ENCODE assay signal across 8 mouse cellular contexts in genomic region chr3:96564633-96565032, GRCm38 (mm10). TPM values are rescaled to one million over a fixed set of nuclear protein-coding genes. Genes with fewer than 3 reads are reported as not detected.
DNase-seq lines count a peak whose midpoint lies in the region; ATAC-seq and TF ChIP-seq lines count a peak whose summit lies in the region.
"Had no signal": no experiment of that assay in that cellular context is flagged by ENCODE, and none has a peak within 500 bp of the region (broad histone marks: within the 10 kb centered on the region; RNA-seq: fewer than 3 reads in every experiment).

No protein-coding gene starts in this region.

- H3K4me1 ChIP-seq in ES-Bruce4 (ENCODE audit: control insufficient read depth, insufficient read depth, low read length), result peaks cover 1% of the 10 kb centered on the region
- H3K4me1 ChIP-seq in heart, postnatal 0 days (ENCODE audit: control insufficient read depth, insufficient read depth), result peaks cover 31% of the 10 kb centered on the region
- H3K4me1 ChIP-seq in liver, embryonic 11.5 days (replicated peaks; ENCODE audit: control insufficient read depth, insufficient read depth, low read length), result peaks cover 19% of the 10 kb centered on the region

- H3K36me3 ChIP-seq in ES-Bruce4 (ENCODE audit: control insufficient read depth, insufficient read depth, low read length, poor library complexity, severe bottlenecking), result peaks cover 17% of the 10 kb centered on the region
- H3K36me3 ChIP-seq in heart, postnatal 0 days (replicated peaks; ENCODE audit: control insufficient read depth, insufficient read depth, low read length), result peaks cover 20% of the 10 kb centered on the region
- peaks cover 17% of the 10 kb centered on the region for H3K36me3 ChIP-seq in liver, embryonic 11.5 days (ENCODE audit: control insufficient read depth, insufficient read depth, low read length)

- peak overlapping the region; percentile 20 for H3K27ac ChIP-seq in ES-Bruce4 (ENCODE audit: insufficient read depth, low read length)
- peak overlapping the region; percentile 96 for H3K27ac ChIP-seq in heart, postnatal 0 days (ENCODE audit: low read depth)
- H3K27ac ChIP-seq in liver, embryonic 11.5 days (ENCODE audit: low read depth, low read length), result peak overlapping the region; percentile 54

- 45% methylated on average over 7 of the region's 7 CpGs for WGBS in heart, postnatal 0 days
- WGBS in liver, embryonic 11.5 days, result 25% methylated on average over 7 of the region's 7 CpGs

- TF ChIP-seq POLR2A in ES-Bruce4 (IDR thresholded peaks at IDR 0.05; ENCODE audit: insufficient read depth, low read length), result no peak

- TF ChIP-seq CTCF in ES-Bruce4 (IDR thresholded peaks at IDR 0.05; ENCODE audit: low read depth, low read length), result no peak
- no peak for TF ChIP-seq CTCF in heart, postnatal 0 days (IDR thresholded peaks at IDR 0.05; ENCODE audit: low read depth)

- peak; percentile 73 for DNase-seq in CD4-positive, CD25-positive, alpha-beta regulatory T cell, adult 2 months (ENCODE audit: low read depth, low spot score)
- DNase-seq in heart, postnatal 0 days (ENCODE audit: low spot score), result no peak
- no peak for DNase-seq in liver, embryonic 11.5 days (ENCODE audit: low spot score)
- DNase-seq in spleen, postnatal 36 days (ENCODE audit: low spot score in 2 of 2), result peak; percentile 79 to 82
- DNase-seq in ovary, adult 18-20 months (ENCODE audit: low spot score), result no peak
- no peak for DNase-seq in urinary bladder, postnatal 25 days (ENCODE audit: low spot score)

- ATAC-seq in heart, postnatal 0 days (ENCODE audit: insufficient read depth, low read depth), result no peak
- ATAC-seq in liver, embryonic 11.5 days (replicated peaks; ENCODE audit: low FRiP score), result peak; percentile 30; the same call in 1 of the 2 replicates

- peak overlapping the region; percentile 3; the same call in 1 of the 2 replicates for H3K4me2 ChIP-seq in heart, postnatal 0 days (ENCODE audit: low read depth, low read length)
- H3K4me2 ChIP-seq in liver, embryonic 11.5 days, result peak overlapping the region; percentile 39

- no peaks in the 10 kb centered on the region for H3K27me3 ChIP-seq in ES-Bruce4 (ENCODE audit: control insufficient read depth, insufficient read depth, low read length, poor library complexity, severe bottlenecking)
- H3K27me3 ChIP-seq in heart, postnatal 0 days (ENCODE audit: control insufficient read depth, insufficient read depth, low read length), result no peaks in the 10 kb centered on the region
- H3K27me3 ChIP-seq in liver, embryonic 11.5 days (replicated peaks; ENCODE audit: control insufficient read depth, insufficient read depth, low read length), result no peaks in the 10 kb centered on the region

- H3K9ac ChIP-seq in ES-Bruce4 (ENCODE audit: low read depth, poor library complexity, severe bottlenecking), result no peak overlapping the region
- H3K9ac ChIP-seq in heart, postnatal 0 days (replicated peaks; ENCODE audit: low read depth, low read length), result 0 out of 2 replicates have a peak overlapping the region, but pooled peaks have one; percentile 0
- peak overlapping the region; percentile 27; the same call in 1 of the 2 replicates for H3K9ac ChIP-seq in liver, embryonic 11.5 days (ENCODE audit: low read depth, low read length)

- no peaks in the 10 kb centered on the region for H3K9me3 ChIP-seq in ES-Bruce4 (replicated peaks; ENCODE audit: control insufficient read depth, insufficient read depth, low read length, poor library complexity, severe bottlenecking)
- H3K9me3 ChIP-seq in heart, postnatal 0 days (replicated peaks; ENCODE audit: control insufficient read depth, low read length), result no peaks in the 10 kb centered on the region
- H3K9me3 ChIP-seq in liver, embryonic 11.5 days (ENCODE audit: control insufficient read depth, low read length), result no peaks in the 10 kb centered on the region

- no peak for TF ChIP-seq EP300 in ES-Bruce4 (IDR thresholded peaks at IDR 0.05; ENCODE audit: insufficient read depth, low read depth, low read length)
- TF ChIP-seq EP300 in heart, postnatal 0 days (IDR thresholded peaks at IDR 0.05; ENCODE audit: low read depth), result peak; percentile 50

- no peak overlapping the region for H3K4me3 ChIP-seq in ES-Bruce4 (ENCODE audit: low read depth, low read length)
- H3K4me3 ChIP-seq in heart, postnatal 0 days (ENCODE audit: low read depth, low read length), result no peak overlapping the region
- 0 out of 2 replicates have a peak overlapping the region, but pooled peaks have one; percentile 8 for H3K4me3 ChIP-seq in liver, embryonic 11.5 days (ENCODE audit: low read depth, low read length)

RNA-seq across cellular contexts. Expression of gene Txnip, which starts 6.9 kb away (rescaled TPM):
- 450 and 464 TPM in 2 replicates for polyA plus RNA-seq in ES-Bruce4 (2011; ENCODE audit: insufficient read depth, insufficient read length, low read depth, missing spikeins)
- 1,058 and 1,196 TPM in 2 replicates for total RNA-seq in heart, postnatal 0 days (2014; rRNA removed; ENCODE audit: low replicate concordance)
- 332 and 600 TPM in 2 replicates for polyA plus RNA-seq in heart, postnatal 0 days (2015; fragmentation: Nextera tagmentation; extraction: Ambion mirVana)
- 41.1 and 44.0 TPM in 2 replicates for polyA plus RNA-seq in liver, embryonic 11.5 days (2014; fragmentation: Nextera tagmentation; extraction: Ambion mirVana)

RNA-seq across cellular contexts. Expression of gene Gm16253, which starts 12.2 kb away (rescaled TPM):
- polyA plus RNA-seq in ES-Bruce4 (2011; ENCODE audit: insufficient read depth, insufficient read length, low read depth, missing spikeins), result 1.1 and 1.7 TPM in 2 replicates
- total RNA-seq in heart, postnatal 0 days (2014; rRNA removed; ENCODE audit: low replicate concordance), result not detected in 2 replicates
- 1.1 and 1.2 TPM in 2 replicates for polyA plus RNA-seq in heart, postnatal 0 days (2015; fragmentation: Nextera tagmentation; extraction: Ambion mirVana)
- polyA plus RNA-seq in liver, embryonic 11.5 days (2014; fragmentation: Nextera tagmentation; extraction: Ambion mirVana), result 0.49 and 1.0 TPM in 2 replicates
- polyA plus RNA-seq: large intestine, adult 2 months had no signal

RNA-seq across cellular contexts. Expression of gene Polr3gl, which starts 29.3 kb away (rescaled TPM):
- polyA plus RNA-seq in ES-Bruce4 (2011; ENCODE audit: insufficient read depth, insufficient read length, low read depth, missing spikeins), result 16.2 and 22.8 TPM in 2 replicates
- 10.3 and 13.1 TPM in 2 replicates for total RNA-seq in heart, postnatal 0 days (2014; rRNA removed; ENCODE audit: low replicate concordance)
- 37.1 and 38.7 TPM in 2 replicates for polyA plus RNA-seq in heart, postnatal 0 days (2015; fragmentation: Nextera tagmentation; extraction: Ambion mirVana)
- polyA plus RNA-seq in liver, embryonic 11.5 days (2014; fragmentation: Nextera tagmentation; extraction: Ambion mirVana), result 18.6 and 21.5 TPM in 2 replicates

RNA-seq across cellular contexts. Expression of gene Ankrd34a, which starts 31.8 kb away (rescaled TPM):
- polyA plus RNA-seq in ES-Bruce4 (2011; ENCODE audit: insufficient read depth, insufficient read length, low read depth, missing spikeins), result 0.31 and 0.43 TPM in 2 replicates
- 1.2 and 5.3 TPM in 2 replicates for total RNA-seq in heart, postnatal 0 days (2014; rRNA removed; ENCODE audit: low replicate concordance)
- polyA plus RNA-seq in heart, postnatal 0 days (2015; fragmentation: Nextera tagmentation; extraction: Ambion mirVana), result 6.0 and 6.8 TPM in 2 replicates
- polyA plus RNA-seq in liver, embryonic 11.5 days (2014; fragmentation: Nextera tagmentation; extraction: Ambion mirVana), result 0.71 and 1.1 TPM in 2 replicates

RNA-seq across cellular contexts. Expression of gene Lix1l, which starts 36.3 kb away (rescaled TPM):
- polyA plus RNA-seq in ES-Bruce4 (2011; ENCODE audit: insufficient read depth, insufficient read length, low read depth, missing spikeins), result 2.5 and 3.1 TPM in 2 replicates
- 33.1 and 50.6 TPM in 2 replicates for total RNA-seq in heart, postnatal 0 days (2014; rRNA removed; ENCODE audit: low replicate concordance)
- 3.6 and 5.1 TPM in 2 replicates for polyA plus RNA-seq in heart, postnatal 0 days (2015; fragmentation: Nextera tagmentation; extraction: Ambion mirVana)
- polyA plus RNA-seq in liver, embryonic 11.5 days (2014; fragmentation: Nextera tagmentation; extraction: Ambion mirVana), result 2.6 and 3.1 TPM in 2 replicates

Comparison
In these comparisons a context has a peak if more than half of its experiments do, and no peak if none do; other contexts are left out.
1. DNase-seq: peak in CD4-positive, CD25-positive, alpha-beta regulatory T cell, adult 2 months (single experiment) and spleen, postnatal 36 days (2 of 2); none in heart, postnatal 0 days (single experiment), liver, embryonic 11.5 days (single experiment), ovary, adult 18-20 months (single experiment) and urinary bladder, postnatal 25 days (single experiment).
2. H3K27ac ChIP-seq: peak in every context shown above with its lines; median percentile 96 in heart, postnatal 0 days; 54 in liver, embryonic 11.5 days; 20 in ES-Bruce4.